Mouse (Mus musculus) R1 (cell line): ENCODE measurements around the gene Taar5.
A peak's percentile ranks its signal among the peaks of the same experiment; 100 is the strongest.

ENCODE experiments used
- DNase-seq: peaks from one replicate; pipeline ENCODE4 v3.0.0-alpha.2; 2018; ENCODE audit warnings: low read depth, low spot score

Taar5 gene

GRCm38 (mm10) chr10:23970656-23971165 is at the start of gene Taar5:
TSS of gene Taar5 (plus strand) at chr10:23970706.
- DNase-seq, result no peak

- no peak for DNase-seq
Observed at GRCm38 (mm10) chr10:23922468-23922867, 48.0 kb upstream of the Taar5 start.

GRCm38 (mm10) chr10:23923941-23924340 is 46.6 kb upstream of the Taar5 start:
- no peak for DNase-seq

GRCm38 (mm10) chr10:23937613-23938012 is 32.9 kb upstream of the Taar5 start:
- peak; percentile 40 for DNase-seq

- DNase-seq, result no peak
Observed at GRCm38 (mm10) chr10:23938312-23938711, 32.2 kb upstream of the Taar5 start, which contains the start of gene Taar2. TSS of gene Taar2 (plus strand) at chr10:23938572.

GRCm38 (mm10) chr10:23942465-23942864 is 28.0 kb upstream of the Taar5 start:
- DNase-seq, result peak; percentile 83

DNA sequence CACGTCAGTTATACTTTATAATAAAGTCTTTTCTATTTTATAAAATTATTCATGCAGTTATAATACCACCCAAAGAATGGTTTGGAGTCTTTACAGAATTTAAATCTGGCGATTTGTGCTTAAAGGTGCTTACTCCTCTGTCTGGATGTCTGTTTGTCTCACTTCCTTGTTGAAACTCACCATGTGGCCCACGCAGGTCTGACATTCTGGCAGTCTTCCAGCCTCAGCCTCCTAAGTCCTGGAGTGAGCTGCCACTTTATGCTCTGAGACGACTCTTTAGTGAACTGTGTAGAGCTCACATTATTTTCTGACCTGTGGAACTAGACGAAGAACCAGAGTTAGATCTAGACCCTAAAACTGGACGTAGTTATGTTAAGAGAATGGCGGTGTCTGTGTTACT is 22.5 kb upstream of the Taar5 start:
- DNase-seq, result no peak

- DNase-seq, result peak; percentile 25
Observed at GRCm38 (mm10) chr10:23949508-23950005, 20.9 kb upstream of the Taar5 start, which contains the start of gene Taar3. TSS of gene Taar3 (plus strand) at chr10:23949558.

DNA sequence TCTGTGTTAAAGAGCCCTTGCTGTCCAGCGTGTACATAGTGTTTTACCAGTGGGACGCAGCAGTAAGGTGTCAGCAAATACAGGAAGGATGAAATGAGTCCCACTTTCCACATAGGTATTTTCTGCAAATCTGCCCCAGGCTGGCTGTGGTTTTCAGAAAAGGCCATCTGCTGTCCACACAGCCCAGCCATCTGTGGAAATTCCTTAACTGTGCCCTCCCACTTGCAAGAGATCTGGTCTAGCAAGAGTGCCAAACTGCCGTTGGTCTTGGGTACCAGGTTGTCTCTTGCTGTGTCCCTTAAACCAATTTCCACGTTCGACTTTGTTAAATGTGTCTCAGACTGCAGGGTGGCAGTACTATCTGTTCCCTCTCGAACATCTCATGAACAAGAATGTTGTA is 18.8 kb upstream of the Taar5 start:
- no peak for DNase-seq

- DNase-seq, result no peak
Observed at GRCm38 (mm10) chr10:23959071-23959470, 11.4 kb upstream of the Taar5 start.

DNA sequence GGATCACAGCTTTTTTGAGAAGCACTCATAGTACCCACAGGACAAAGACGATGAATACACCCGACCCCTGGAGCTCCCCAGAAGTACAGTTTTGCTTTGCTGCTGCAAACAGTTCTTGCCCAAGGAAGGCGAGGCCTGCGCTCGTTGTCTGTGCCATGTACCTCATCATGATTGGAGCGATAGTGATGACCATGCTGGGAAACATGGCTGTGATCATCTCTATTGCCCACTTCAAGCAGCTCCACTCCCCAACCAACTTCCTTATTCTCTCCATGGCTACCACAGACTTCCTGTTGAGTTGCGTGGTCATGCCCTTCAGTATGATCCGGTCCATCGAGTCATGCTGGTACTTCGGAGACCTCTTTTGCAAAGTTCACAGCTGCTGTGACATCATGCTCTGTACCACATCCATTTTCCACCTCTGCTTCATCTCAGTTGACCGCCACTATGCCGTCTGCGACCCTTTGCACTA is 10.0 kb upstream of the Taar5 start, which contains the start of gene Taar4:
Gene Taar4 (plus strand): TSS at position 51 of the 472 bp plus-strand sequence.
- DNase-seq, result no peak

DNA sequence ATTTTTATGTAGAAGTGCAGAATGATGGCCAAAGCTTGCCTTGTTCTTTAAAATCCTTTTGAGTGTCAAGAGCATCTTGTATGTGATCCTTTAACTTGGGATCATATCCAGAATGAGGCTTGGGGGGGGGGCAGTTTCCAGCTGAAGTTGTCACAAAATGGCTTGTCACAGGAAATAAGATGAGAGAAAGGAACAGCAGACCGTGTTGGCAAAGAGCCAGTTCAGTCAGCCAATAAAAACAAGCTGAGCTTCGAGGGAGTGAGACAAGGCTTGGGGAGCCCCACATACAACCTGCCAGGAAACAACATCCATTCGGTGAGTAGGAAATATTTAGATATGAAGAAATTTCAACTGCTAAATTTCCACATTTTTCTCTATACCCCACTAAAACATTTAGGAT is 7.1 kb upstream of the Taar5 start:
- no peak for DNase-seq

DNA sequence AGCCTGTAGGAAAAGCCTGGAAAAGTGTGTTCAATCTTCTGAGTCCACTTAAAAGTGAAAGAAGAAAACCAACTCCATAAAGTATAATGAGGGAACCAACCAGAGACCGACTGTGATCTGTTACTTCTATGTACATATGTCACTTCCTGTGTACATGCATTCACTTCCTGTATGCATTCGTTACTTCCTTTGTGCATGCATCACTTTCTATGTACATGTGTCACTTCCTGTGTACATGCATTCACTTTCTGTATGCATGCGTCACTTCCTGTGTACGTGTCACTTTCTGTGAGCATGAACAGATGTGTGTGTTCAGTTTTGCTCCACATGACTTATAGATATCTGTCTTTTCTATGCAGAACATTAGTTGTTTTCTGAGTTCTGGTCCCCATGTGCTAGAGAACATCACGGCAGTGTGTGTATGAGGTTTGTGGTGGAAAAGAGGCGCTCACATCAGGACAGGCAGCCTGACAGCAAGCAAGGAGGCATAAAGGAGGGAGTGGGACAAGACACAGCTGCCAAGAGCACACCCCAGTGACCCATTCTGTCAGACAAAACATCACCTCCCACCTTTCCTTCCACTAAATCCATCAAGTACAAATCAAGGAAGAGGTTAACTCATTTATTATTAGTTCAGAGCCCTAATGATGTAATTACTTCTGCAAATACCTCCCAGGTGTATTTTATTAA is 5.4 kb upstream of the Taar5 start:
- no peak for DNase-seq

GRCm38 (mm10) chr10:23971256-23971655 is 750 bp downstream of the Taar5 start:
- no peak for DNase-seq

DNA sequence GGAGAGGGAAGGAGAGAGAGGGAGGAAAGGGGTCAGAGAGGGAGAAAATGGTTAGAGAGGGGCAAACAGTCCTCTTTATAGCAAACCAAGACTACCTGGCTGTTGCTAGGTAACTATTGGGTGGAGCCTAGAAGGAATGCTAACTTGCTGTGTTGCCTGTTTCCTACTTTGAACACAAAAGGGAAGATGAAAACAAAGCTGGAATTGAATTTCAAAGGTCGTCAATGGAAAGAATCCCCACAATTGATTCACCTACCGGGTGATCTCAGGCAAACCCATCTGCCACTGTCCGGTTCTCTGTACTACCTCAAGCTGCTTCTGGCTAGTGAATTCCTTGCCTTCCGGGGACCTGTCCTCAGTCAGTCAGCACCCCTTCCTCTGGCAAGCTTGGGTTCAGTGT is 7.5 kb downstream of the Taar5 start:
- DNase-seq, result peak; percentile 92

GRCm38 (mm10) chr10:23978901-23979705 is 8.6 kb downstream of the Taar5 start:
- peak; percentile 92 for DNase-seq

GRCm38 (mm10) chr10:23985546-23985945 is 15.0 kb downstream of the Taar5 start, which contains the start of gene Taar6:
TSS of gene Taar6 (minus strand) at chr10:23985646.
- no peak for DNase-seq

DNA sequence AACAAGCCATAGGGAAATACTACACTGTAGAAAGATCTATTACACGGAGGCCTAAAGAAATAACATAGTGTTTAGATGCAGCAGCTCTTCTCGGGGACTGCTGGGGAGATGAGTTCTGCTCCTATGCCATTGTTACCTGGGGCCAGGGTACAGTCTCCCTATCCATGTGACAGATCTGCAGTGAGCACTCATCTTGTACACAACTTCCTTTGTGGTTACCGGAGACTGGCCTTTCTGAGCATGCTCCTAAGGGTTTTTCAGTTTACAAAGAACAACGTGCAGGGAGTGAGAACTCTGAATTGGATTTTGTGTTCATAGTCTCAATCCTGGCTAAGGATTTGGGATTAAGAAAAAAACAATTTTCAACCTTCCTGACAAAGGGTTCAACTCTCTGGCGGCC is 15.9 kb downstream of the Taar5 start:
- DNase-seq, result no peak

DNA sequence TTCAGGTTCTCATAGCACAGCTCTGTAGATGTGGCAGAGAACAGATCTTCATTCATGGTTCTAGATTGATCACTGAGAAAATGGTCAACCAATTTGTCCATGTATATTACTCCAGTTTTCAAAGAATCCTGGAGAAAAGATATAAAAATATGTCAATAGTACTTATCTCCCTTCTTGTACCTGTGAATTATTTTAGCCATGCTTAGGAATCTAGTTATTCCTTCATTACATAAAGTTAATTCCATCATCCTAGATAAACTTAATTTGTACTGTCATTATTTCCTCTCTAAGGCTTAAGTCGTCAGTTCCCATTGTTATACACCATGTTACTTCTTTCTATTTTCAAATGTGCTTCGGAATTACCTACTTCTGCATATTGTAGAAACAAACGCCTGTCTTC is 22.9 kb downstream of the Taar5 start, which contains the start of gene Taar7a:
Gene Taar7a (minus strand): TSS at position 101 of the 400 bp plus-strand sequence.
- DNase-seq, result no peak

DNA sequence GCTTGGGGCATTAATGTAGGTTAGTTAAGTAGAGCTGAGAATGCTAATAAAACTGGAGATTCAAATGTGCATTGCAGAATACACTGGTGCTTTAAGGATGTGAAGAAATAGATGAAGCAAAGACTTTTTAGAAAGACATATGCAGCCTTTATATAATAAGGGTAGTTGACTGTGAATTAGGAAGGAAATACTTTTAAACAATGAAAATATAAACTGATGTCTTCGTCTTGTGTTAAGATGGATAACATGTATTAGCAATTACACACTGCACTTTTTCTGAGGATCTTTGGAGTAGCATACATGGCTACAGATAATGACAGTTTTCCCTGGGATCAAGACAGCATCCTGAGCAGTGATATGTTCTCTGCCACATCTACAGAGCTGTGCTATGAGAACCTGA is 29.1 kb downstream of the Taar5 start, which contains the start of gene Taar7b:
Gene Taar7b (plus strand): TSS at position 301 of the 400 bp plus-strand sequence.
- no peak for DNase-seq

DNA sequence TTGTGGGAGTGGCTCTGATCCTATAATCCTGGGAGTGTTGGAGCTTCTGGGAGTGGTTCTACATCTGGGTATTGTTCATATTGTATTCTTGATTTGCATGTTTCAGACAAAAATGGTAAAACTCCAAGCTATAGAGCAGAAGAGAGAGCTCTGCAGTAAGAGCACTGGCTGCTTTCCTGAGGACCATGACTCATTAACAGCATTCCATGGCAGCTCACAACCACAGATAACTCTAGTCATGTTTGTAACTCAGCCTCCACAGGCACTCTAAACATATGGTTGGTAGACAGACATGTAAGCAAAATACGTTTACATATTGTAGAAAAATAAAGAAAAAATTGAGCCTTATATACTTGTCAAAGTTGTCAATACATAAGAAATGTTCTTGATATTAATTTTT is 35.9 kb downstream of the Taar5 start:
- DNase-seq, result no peak

DNA sequence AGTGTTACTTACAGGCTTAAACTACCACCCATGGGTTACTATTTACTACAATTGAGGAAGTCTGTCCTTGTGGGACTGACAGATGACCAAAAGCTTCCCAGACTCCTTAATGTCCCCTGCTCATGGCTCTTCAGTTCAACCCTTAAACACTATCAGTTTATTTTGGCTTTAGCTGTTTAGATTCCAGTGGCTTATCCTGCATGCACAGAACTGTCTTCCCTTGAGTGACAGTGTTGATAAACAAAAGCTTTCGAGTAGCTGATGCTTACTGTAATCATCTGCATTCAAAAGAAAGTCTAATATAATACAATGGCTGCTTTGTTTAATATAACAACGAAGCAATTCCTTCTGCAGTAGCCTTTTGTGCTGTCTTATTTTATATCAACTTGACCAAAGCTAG is 36.5 kb downstream of the Taar5 start:
- no peak for DNase-seq
